Mouse (Mus musculus) erythroid progenitor cell, adult 5-6 weeks (primary cell): ENCODE data around the gene Hdac4. TPM values are rescaled to one million over a fixed set of nuclear protein-coding genes. Genes with fewer than 3 reads are reported as not detected.

Source experiments
- ATAC-seq: replicated peaks from 2 replicates; pipeline ENCODE4 v1.8.0; 2016; ENCODE audit warnings: moderate number of reproducible peaks, mild to moderate bottlenecking, moderate TSS enrichment, inconsistent platforms; ENCODE audit not compliant: poor library complexity, low FRiP score, severe bottlenecking
- total RNA-seq, 2 experiments: library from RNA; stranded (forward) in 1 of 2; stranded (reverse) in 1 of 2; fragments of 150-400 nt in 1 of 2; fragments of 186-747, 209-891 nt in 1 of 2; gene quantifications; 2 replicates each; pipeline versions ENCODE4 v1.2.3 to v1.2.4; 2015 to 2017; ENCODE audit warnings: low replicate concordance in 2 of 2

The Hdac4 gene
- total RNA-seq, 2 experiments from 2014 or later, result 3.6 to 6.3 TPM

- ATAC-seq, result no peak
These were observed 202.8 kb downstream of the Hdac4 start for GRCm38 (mm10) chr1:91992652-91993051.

GRCm38 (mm10) chr1:91991597-91991996, 203.9 kb downstream of the Hdac4 start:
- ATAC-seq, result no peak

- ATAC-seq, result no peak
These were observed 204.6 kb downstream of the Hdac4 start for GRCm38 (mm10) chr1:91990852-91991251.

GRCm38 (mm10) chr1:91988866-91989265, 206.6 kb downstream of the Hdac4 start:
- no peak for ATAC-seq

DNA sequence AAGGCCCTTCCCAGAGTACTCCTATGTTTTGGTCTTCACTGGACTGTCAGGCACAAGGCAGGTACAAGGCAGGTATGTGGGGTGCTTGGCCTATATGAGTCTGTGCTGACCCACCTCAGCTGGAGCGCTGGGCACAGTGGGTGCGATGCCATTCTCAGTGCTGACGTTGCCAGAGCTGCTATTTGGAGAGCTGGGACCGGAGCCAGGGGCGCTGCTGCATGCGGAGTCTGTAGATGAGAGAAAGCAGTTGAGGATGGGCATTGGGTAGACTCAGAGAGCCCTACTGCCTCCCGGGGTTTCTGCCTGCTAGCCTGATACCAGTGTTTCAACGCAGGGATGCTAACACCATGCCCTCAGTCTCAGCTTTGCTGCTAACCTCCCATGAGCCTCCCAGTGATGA, 208.1 kb downstream of the Hdac4 start:
- ATAC-seq, result no peak

DNA sequence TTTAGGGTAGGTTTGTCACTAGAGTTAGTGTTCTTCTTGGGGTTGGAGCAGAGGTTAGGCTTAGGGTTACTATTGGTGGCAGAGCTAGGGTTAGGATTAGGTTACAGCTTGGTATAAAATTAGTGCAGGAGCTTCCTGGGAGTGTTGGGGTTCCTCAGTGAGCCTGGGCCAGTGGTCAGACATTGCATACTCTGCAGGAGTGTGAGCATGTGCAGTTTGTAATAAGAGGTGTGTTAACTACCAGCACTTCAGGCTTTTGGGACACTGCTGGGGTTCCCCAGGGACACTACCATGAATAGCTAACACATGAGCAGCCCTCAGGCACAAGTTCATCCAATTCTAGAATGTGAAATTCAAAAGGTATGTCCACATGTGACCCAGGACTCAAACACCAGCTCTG, 209.7 kb downstream of the Hdac4 start:
- no peak for ATAC-seq

- ATAC-seq, result no peak
These were observed 211.0 kb downstream of the Hdac4 start for GRCm38 (mm10) chr1:91984507-91984906.

DNA sequence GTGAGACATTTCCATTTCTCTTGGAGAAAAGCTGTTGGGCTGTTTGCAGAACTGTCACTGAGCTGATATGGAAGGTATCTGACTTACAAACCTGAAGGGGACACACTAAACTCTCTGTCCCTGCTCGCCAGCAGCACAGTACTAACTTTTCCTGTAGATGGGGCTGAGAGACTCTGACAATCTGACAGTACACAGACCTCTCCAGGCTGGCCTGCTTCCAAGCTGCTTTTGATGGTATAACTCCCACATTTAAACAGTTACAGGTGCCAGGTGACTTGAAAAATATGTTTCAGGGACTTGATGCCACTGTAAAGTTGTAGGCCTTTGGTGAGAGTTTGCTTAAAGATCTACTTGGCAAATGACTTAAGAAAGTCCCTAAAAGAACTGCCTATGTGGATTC, 214.1 kb downstream of the Hdac4 start:
- no peak for ATAC-seq

GRCm38 (mm10) chr1:91978443-91978842, 217.1 kb downstream of the Hdac4 start:
- ATAC-seq, result no peak

- no peak for ATAC-seq
These were observed 226.7 kb downstream of the Hdac4 start for GRCm38 (mm10) chr1:91968710-91969379.

- no peak for ATAC-seq
These were observed 228.5 kb downstream of the Hdac4 start for GRCm38 (mm10) chr1:91967041-91967440.

- ATAC-seq, result no peak
These were observed 230.8 kb downstream of the Hdac4 start for GRCm38 (mm10) chr1:91964486-91965335.

DNA sequence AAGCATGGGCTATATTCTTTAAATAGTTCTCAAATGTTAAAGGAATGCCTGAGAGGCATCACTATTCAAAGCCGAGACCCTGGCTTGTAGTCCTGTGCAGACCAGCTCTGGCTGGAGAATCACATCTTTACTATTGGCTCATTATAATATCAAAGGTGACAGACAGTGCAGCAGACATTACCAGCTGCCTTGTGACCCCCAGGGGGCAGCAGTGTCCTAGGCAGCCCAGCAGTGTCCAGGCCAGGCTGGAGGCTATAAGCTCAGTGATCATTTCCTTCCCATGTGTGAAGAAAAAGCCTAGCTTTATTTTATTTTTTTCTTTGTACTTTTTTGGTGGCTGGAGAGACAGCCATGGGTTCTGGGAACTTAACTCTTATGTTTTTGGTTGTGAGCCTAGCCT, 233.2 kb downstream of the Hdac4 start:
- ATAC-seq, result no peak

DNA sequence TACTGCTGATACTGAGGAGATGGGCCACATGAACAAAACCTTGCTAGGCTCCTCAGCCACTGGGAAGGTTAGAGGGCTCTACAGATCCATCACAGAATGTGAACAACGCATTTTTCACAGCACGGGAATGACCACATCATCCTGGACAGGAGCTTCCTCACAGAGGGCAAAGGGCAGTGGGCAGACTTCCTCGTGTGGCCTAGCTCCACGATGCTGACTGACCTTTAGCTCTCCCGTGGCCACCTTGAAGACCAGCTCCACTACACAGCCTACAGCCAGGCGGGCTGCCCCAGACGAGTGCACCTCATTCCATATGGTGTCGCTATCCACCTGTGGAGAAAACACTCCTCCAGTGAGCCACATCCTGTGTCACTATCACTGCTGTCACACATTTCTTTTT, 234.3 kb downstream of the Hdac4 start:
- ATAC-seq, result no peak

GRCm38 (mm10) chr1:91959891-91960290, 235.6 kb downstream of the Hdac4 start:
- ATAC-seq, result no peak

DNA sequence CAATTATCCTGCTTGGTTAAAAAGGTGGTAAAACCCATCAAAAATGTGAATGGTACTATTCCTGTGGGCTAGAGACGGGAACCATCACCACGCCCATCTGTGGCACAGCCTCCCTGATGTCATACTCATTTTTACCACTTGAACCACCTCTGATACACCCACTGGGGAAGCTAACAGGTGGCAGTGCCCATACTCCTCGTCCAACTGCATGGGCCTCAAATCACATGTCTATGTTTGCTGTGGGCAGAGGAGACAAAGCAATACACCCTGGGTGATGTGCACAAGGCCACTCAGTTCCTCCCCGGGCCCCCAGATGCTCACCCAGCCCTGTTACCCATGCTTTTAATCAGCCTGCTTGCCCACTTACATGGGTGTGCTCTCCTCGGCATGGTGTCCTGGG, 236.5 kb downstream of the Hdac4 start:
- no peak for ATAC-seq

- ATAC-seq, result no peak
These were observed 239.3 kb downstream of the Hdac4 start for GRCm38 (mm10) chr1:91956229-91956628.

GRCm38 (mm10) chr1:91954954-91955353, 240.5 kb downstream of the Hdac4 start:
- ATAC-seq, result no peak

- ATAC-seq, result no peak
These were observed 242.6 kb downstream of the Hdac4 start for GRCm38 (mm10) chr1:91952912-91953311.

GRCm38 (mm10) chr1:91947441-91947840, 248.1 kb downstream of the Hdac4 start:
- no peak for ATAC-seq

DNA sequence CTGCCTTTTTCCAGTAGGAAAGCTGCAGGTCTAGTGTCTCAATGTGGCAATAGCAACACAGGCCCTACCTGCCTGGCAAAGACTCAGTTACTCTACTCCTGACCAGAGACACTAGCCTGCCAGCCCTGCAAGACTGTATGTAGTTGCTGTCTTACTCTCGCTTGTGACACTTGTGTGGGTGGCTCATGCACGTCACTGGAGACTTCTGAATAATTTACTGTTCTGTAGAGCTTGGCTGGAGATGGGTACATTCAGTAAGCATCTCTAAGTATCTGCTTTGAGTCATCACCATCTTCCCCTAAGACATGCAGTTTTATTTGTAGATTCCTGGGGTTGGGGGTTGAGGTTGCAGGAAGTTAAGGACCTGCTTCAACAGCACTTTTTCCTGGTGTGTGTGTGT, 252.9 kb downstream of the Hdac4 start:
- no peak for ATAC-seq
